Mouse (Mus musculus): ENCODE results near the gene Parvg.

- TF ChIP-seq CTCF (IDR thresholded peaks at IDR 0.05; ENCODE audit: low read depth) (no peak), EP300 (IDR thresholded peaks at IDR 0.05; ENCODE audit: low read depth) (no peak)
These were observed 47.8 kb upstream of the Parvg start for GRCm38 (mm10) chr15:84276066-84276465.
